Mouse (Mus musculus) 3T3-L1 (cell line): ENCODE measurements around the gene Hip1.

Experiments used
- DNase-seq: peaks from one replicate; pipeline ENCODE4 v3.0.0-alpha.2; 2015; ENCODE audit warnings: low read depth, low spot score

Hip1 gene

GRCm38 (mm10) chr5:135531306-135531845, 13.5 kb downstream of the Hip1 start:
- DNase-seq: peak; percentile 22

- DNase-seq: peak; percentile 91
Measured at GRCm38 (mm10) chr5:135529964-135530363, 15.0 kb downstream of the Hip1 start.

DNA sequence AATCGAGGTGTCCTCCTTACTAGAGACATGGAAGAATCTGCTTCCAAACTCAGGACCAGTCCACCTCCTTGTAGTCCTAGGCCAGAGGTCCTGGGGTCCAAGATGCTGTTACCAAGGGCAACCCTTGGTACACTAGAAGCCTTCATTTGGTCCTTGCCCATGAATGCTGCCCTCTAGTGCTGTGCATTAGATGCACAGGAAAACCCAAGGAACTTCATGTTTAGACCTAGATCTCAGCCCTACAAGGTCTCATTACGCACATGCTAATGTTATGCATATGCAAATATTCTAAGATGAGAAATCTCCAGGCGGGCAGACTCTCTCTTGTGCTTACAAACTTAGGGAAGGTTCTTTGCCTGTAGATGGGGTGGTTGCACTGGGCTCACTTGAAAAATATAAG, 15.6 kb downstream of the Hip1 start:
- DNase-seq: no peak

GRCm38 (mm10) chr5:135527986-135528385, 16.9 kb downstream of the Hip1 start:
- no peak for DNase-seq

- DNase-seq: no peak
Measured at GRCm38 (mm10) chr5:135524660-135525560, 20.0 kb downstream of the Hip1 start.

GRCm38 (mm10) chr5:135524087-135524486, 20.8 kb downstream of the Hip1 start:
- DNase-seq: no peak

DNA sequence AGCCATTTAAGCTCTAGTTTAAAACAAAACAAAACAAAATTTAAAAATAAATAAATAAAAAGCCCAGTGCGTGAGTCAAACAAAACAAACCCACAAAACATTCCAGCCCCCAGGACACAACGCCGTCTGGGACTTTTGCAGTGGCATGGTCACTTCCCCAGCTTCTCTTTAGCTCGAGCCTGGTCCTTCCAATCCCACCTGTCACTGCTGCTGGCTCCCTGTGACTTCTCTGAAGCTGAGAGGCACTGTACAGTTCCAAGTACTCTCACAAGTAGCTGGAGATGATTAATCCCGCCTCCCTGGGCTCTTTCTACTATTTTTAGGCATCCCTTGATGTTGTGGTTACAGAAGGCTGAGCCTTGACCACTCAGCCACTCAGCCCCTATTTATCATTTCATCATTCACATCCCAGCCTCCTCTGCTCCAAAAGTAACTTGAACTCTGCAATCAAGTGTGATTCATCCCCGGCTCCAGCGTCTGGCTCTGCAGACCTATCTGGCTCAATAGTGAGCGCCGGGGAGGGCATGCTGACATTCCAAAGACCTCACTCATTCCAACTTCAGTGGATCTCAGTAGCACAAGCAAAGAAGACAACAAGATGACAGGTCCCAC, 22.7 kb downstream of the Hip1 start:
- DNase-seq: peak; percentile 100

DNA sequence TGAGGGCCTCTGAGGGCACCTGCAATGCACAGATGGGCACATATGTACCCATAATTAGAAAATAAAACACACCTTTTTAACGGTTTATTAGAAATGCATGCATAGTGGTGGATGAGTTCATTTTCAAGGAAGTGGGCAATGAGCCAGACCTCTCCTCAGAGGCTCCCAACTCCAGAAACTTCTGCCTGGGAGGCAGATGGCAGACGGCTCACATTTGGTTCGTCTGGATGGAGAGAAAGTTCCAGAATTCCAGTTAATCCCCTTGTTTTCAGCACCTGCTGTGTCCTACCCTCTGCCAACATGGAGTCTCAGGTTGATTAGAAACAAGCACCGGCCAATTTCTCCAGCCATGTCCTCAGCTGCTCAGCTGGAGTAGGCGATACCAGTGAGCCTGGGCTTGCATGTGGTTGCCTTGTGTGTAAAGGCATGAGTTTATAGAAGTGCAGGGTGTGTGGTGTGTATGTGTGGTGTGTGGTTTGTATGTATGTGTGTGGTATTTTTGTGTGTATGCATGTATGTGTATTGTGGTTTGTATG, 27.5 kb downstream of the Hip1 start:
- no peak for DNase-seq

GRCm38 (mm10) chr5:135513131-135513530, 31.8 kb downstream of the Hip1 start:
- no peak for DNase-seq

- DNase-seq: peak; percentile 29
Measured at GRCm38 (mm10) chr5:135511105-135511504, 33.8 kb downstream of the Hip1 start.

- peak; percentile 32 for DNase-seq
Measured at GRCm38 (mm10) chr5:135508284-135508683, 36.6 kb downstream of the Hip1 start.

GRCm38 (mm10) chr5:135507561-135508273, 37.2 kb downstream of the Hip1 start:
- DNase-seq: no peak

DNA sequence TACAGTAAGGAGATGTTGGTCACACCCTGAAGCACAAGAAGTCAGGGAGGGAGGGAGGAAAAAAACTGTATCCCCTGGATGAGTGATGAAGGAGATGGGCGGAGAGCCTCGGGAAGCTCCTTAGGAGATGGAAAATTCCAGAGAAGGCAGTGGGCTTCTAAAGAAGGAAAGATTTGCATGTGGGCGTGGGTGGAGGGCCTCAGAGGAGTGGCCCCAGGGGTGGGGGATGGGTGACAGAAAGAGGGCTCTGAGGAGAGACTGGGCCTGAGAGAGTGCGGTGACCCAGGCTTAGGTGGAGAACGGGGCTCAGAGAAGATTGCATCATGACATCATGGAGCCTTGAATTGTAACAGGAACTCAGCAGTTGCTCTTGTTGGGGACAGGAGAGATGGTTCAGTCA, 39.5 kb downstream of the Hip1 start:
- no peak for DNase-seq

DNA sequence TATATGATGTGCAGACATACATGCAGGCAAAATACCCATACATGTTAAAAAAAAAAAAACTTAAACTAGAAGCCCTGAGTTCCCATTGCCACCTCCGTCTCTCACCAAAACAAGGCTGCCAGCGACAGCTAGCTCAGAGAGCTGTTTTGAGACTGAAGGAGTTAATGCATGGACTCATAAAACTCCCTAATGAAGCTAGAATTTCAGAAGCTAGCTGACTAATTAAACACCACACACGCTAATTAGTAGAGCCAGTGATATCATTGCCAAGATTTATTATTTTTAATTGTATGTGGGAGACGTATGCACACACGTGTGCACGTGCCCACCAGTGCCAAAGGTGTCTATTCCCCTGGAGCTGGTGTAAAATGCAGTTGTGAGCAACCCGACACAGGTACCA, 42.0 kb downstream of the Hip1 start:
- DNase-seq: no peak

DNA sequence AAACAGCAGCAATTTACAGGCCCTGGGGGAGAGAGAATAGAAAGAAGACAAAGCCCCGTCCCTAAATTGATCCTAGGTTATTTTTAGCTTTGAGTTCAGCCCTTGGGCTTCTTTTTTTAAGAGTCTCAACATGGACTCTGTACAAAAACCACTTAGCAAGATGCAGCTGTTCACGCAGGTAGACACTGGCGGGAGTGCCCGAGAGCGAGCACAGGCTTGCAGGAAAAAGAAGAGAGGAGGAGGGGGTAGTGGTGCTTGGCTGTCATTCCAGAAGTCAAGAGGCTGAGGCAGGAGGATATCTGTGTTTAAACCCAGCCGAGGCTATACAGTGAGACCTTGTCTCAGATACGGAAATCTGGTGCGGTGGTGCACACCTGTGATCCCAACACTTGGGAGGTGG, 42.9 kb downstream of the Hip1 start:
- no peak for DNase-seq

- DNase-seq: peak; percentile 29
Measured at GRCm38 (mm10) chr5:135498914-135499313, 46.0 kb downstream of the Hip1 start.

DNA sequence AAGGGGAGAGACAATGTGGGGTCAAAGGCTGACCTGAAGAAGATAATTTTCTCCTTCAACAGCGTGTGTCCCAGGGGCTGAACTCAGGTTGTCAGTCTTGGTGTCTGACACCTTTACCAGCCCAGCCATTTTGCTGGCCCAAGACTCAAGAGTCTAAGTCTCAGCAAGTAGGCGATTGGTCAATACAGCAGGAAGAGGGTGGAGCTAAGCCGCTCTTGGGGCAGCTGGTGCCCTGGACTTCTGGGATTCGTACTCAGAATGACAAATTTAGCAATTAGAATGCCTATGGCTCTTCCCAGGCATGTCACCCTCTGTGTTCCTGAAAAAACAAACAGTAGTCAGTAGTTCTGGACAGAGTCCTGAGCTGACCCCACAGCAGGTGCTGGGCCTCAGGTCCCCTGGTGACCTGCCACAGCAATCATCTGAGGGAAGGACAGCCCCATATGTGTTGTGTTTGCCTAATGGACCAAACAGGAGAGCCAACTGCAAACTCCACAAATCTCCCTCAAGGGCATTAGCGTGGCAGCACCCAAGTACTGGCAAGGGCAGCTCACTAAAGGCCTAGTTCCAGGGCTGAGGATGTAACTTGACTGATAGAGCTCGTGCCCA, 47.5 kb downstream of the Hip1 start:
- no peak for DNase-seq

GRCm38 (mm10) chr5:135496489-135496888, 48.4 kb downstream of the Hip1 start:
- no peak for DNase-seq

DNA sequence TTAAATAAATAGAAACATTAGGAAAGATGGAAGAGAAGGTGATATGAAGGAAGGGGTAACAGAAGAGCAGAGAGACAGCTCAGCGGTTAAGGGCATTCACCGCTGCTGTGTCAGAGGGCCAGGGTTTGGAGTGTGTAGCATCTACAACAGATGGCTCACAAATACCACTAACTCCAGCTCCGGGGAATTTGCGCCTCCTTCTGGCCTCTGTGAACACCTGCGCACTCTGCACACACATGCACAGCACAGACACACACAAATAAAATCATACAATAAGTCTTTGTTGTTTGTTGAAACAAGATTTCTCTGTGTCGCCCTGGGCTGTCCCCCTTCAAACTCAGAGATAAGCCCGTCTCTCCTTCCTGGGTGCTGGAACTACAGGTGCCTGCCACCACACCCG, 49.4 kb downstream of the Hip1 start:
- DNase-seq: no peak

- DNase-seq: peak; percentile 47
Measured at GRCm38 (mm10) chr5:135494183-135494910, 50.6 kb downstream of the Hip1 start.

DNA sequence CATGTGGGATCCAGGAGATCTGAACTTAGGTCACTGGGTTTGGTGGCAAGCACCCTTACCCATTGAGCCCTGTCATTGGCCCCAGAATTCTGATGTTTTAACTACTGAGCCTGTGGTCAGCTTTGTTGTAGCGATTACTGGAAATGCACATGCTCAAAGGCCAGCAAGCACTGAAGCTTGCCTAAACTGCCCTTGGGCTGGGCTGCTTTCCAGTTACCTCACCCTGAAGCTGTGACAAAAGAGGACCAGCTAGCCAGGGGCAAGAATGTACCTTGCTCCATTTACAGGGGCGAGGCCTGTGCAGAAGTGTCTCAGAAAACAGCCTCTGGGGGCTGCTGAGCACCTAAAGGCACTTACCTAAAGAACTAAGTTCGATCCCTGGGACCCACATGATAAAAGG, 51.8 kb downstream of the Hip1 start:
- DNase-seq: peak; percentile 12
